Mouse (Mus musculus) forebrain, embryonic 16.5 days (tissue): ENCODE data around the gene En1. TPM values are rescaled to one million over a fixed set of nuclear protein-coding genes. Genes with fewer than 3 reads are reported as not detected.

Source experiments
- ATAC-seq: fragments of 200-750 bp; cut with Nextera tagmentation; 2 replicates; pipeline ENCODE4 v1.8.0; 2017; ENCODE audit warnings: mild to moderate bottlenecking, moderate library complexity
- H3K27ac ChIP-seq: fragments of 300-500 bp; sonication (generic); 2 replicates; pipeline ENCODE4 v1.5.1; 2014; ENCODE audit warnings: low read length, control low read depth
- H3K27me3 ChIP-seq: fragments of 300-500 bp; sonication (generic); replicated peaks from 2 replicates; pipeline ENCODE4 v1.6.1; 2014; ENCODE audit warnings: low read length; ENCODE audit not compliant: control insufficient read depth, insufficient read depth
- H3K36me3 ChIP-seq: fragments of 300-500 bp; sonication (generic); 2 replicates; pipeline ENCODE4 v1.6.1; 2014; ENCODE audit not compliant: control insufficient read depth, insufficient read depth
- H3K4me1 ChIP-seq: fragments of 300-500 bp; sonication (generic); replicated peaks from 2 replicates; pipeline ENCODE4 v1.6.1; 2014; ENCODE audit warnings: low read length; ENCODE audit not compliant: control insufficient read depth, insufficient read depth
- H3K4me2 ChIP-seq: fragments of 300-500 bp; sonication (generic); 2 replicates; pipeline ENCODE4 v1.6.1; 2014; ENCODE audit warnings: mild to moderate bottlenecking, low read length, control low read depth
- H3K4me3 ChIP-seq: fragments of 300-500 bp; sonication (generic); replicated peaks from 2 replicates; pipeline ENCODE4 v1.5.1; 2014; ENCODE audit warnings: mild to moderate bottlenecking, low read length, control low read depth
- H3K9ac ChIP-seq: fragments of 300-500 bp; sonication (generic); replicated peaks from 2 replicates; pipeline ENCODE4 v1.6.1; 2014; ENCODE audit warnings: low read depth, low read length, control low read depth
- H3K9me3 ChIP-seq: fragments of 300-500 bp; sonication (generic); 2 replicates; pipeline ENCODE4 v1.6.1; 2016; ENCODE audit warnings: low read length; ENCODE audit not compliant: control insufficient read depth
- WGBS: fragments of 180-500 bp; shearing (Covaris S2); extraction: QIAGEN DNeasy Blood & Tissue Kit; methylation state at CpG from one replicate; pipeline ENCODE4 v1.1.7; 2014; 5-methylcytosine and 5-hydroxymethylcytosine counted together
- polyA plus RNA-seq: library from polyadenylated mRNA; unstranded; fragments of >200 nt; fragmentation: Nextera tagmentation; extraction: Ambion mirVana; gene quantifications from 2 replicates; pipeline ENCODE4 v1.2.1, GENCODE M21; 2015

The En1 gene
- 0.39 TPM in 1 of 2 replicates, not detected in the other for polyA plus RNA-seq

- H3K9ac ChIP-seq = 0 out of 2 replicates have a peak within 1 kb of the TSS, but pooled peaks have one; percentile 20
- H3K4me3 ChIP-seq = peak within 1 kb of the TSS; percentile 41
- ATAC-seq = peak; percentile 37; the same call in 1 of the 2 replicates
- H3K9me3 ChIP-seq = no peaks in the 10 kb centered on the region
- H3K36me3 ChIP-seq = no peaks in the 10 kb centered on the region
- H3K27me3 ChIP-seq = peaks cover 61% of the 10 kb centered on the region
- no peak within 1 kb of the TSS for H3K27ac ChIP-seq
- under 1% methylated on average over 35 of the region's 35 CpGs for WGBS
- H3K4me2 ChIP-seq = peak within 1 kb of the TSS; percentile 65
- peaks cover 24% of the 10 kb centered on the region for H3K4me1 ChIP-seq
These were observed at the start of gene En1 for GRCm38 (mm10) chr1:120602031-120602730. En1 (plus strand) TSS chr1:120602418.

- no peaks in the 10 kb centered on the region for H3K4me1 ChIP-seq
- ATAC-seq = no peak
- no peak overlapping the region for H3K4me2 ChIP-seq
- H3K9ac ChIP-seq = no peak overlapping the region
- H3K36me3 ChIP-seq = no peaks in the 10 kb centered on the region
- H3K9me3 ChIP-seq = no peaks in the 10 kb centered on the region
- H3K27ac ChIP-seq = no peak overlapping the region
- no peak overlapping the region for H3K4me3 ChIP-seq
- 70% methylated on average over 15 of the region's 15 CpGs for WGBS
- no peaks in the 10 kb centered on the region for H3K27me3 ChIP-seq
These were observed 45.0 kb upstream of the En1 start for GRCm38 (mm10) chr1:120556926-120557846.

GRCm38 (mm10) chr1:120558341-120559285 lies 43.6 kb upstream of the En1 start:
- no peak overlapping the region for H3K4me3 ChIP-seq
- H3K9me3 ChIP-seq = no peaks in the 10 kb centered on the region
- no peak overlapping the region for H3K9ac ChIP-seq
- no peaks in the 10 kb centered on the region for H3K27me3 ChIP-seq
- no peak overlapping the region for H3K27ac ChIP-seq
- whole genome bisulfite sequencing = 75% methylated on average over 9 of the region's 9 CpGs
- no peaks in the 10 kb centered on the region for H3K4me1 ChIP-seq
- H3K4me2 ChIP-seq = no peak overlapping the region
- H3K36me3 ChIP-seq = no peaks in the 10 kb centered on the region
- ATAC-seq = no peak

- Histone ChIP-seq H3K9ac (no peak overlapping the region), H3K27ac (no peak overlapping the region), H3K27me3 (no peaks in the 10 kb centered on the region), H3K9me3 (no peaks in the 10 kb centered on the region), H3K4me3 (no peak overlapping the region), H3K4me1 (no peaks in the 10 kb centered on the region), H3K36me3 (no peaks in the 10 kb centered on the region), H3K4me2 (no peak overlapping the region)
- ATAC-seq = no peak
- WGBS = 91% methylated on average over 5 of the region's 5 CpGs
These were observed 42.3 kb upstream of the En1 start for GRCm38 (mm10) chr1:120559911-120560310.

GRCm38 (mm10) chr1:120581306-120581705 lies 20.9 kb upstream of the En1 start:
- 63% methylated on average over 4 of the region's 4 CpGs for WGBS
- ATAC-seq = no peak

GRCm38 (mm10) chr1:120585481-120585880 lies 16.7 kb upstream of the En1 start:
- Histone ChIP-seq H3K4me1 (no peaks in the 10 kb centered on the region), H3K36me3 (no peaks in the 10 kb centered on the region), H3K27ac (no peak overlapping the region), H3K9me3 (no peaks in the 10 kb centered on the region), H3K4me2 (no peak overlapping the region), H3K9ac (no peak overlapping the region), H3K27me3 (peaks cover 28% of the 10 kb centered on the region), H3K4me3 (no peak overlapping the region)
- no peak for ATAC-seq
- WGBS = 17% methylated on average over 2 of the region's 2 CpGs

More at GRCm38 (mm10) chr1:120581306-120581705, 20.9 kb upstream of the En1 start:
- Histone ChIP-seq H3K36me3 (no peaks in the 10 kb centered on the region), H3K27ac (no peak overlapping the region), H3K9ac (no peak overlapping the region), H3K4me1 (no peaks in the 10 kb centered on the region), H3K4me2 (no peak overlapping the region), H3K9me3 (no peaks in the 10 kb centered on the region), H3K4me3 (no peak overlapping the region), H3K27me3 (peaks cover 13% of the 10 kb centered on the region)

- H3K9ac ChIP-seq = no peak overlapping the region
- no peak overlapping the region for H3K27ac ChIP-seq
- peak; percentile 79 for ATAC-seq
- H3K36me3 ChIP-seq = no peaks in the 10 kb centered on the region
- 12% methylated on average over 7 of the region's 7 CpGs for WGBS
- H3K4me1 ChIP-seq = no peaks in the 10 kb centered on the region
- H3K27me3 ChIP-seq = peaks cover 37% of the 10 kb centered on the region
- no peaks in the 10 kb centered on the region for H3K9me3 ChIP-seq
- no peak overlapping the region for H3K4me3 ChIP-seq
- no peak overlapping the region for H3K4me2 ChIP-seq
These were observed 15.6 kb upstream of the En1 start for GRCm38 (mm10) chr1:120586500-120587110.

GRCm38 (mm10) chr1:120587431-120587830 lies 14.8 kb upstream of the En1 start:
- H3K4me1 ChIP-seq = no peaks in the 10 kb centered on the region
- 55% methylated on average over 10 of the region's 12 CpGs for WGBS
- no peak overlapping the region for H3K9ac ChIP-seq
- H3K4me2 ChIP-seq = no peak overlapping the region
- H3K27me3 ChIP-seq = peaks cover 45% of the 10 kb centered on the region
- ATAC-seq = no peak
- H3K9me3 ChIP-seq = no peaks in the 10 kb centered on the region
- no peaks in the 10 kb centered on the region for H3K36me3 ChIP-seq
- no peak overlapping the region for H3K27ac ChIP-seq
- no peak overlapping the region for H3K4me3 ChIP-seq
